Mouse (Mus musculus): ENCODE results near the gene Wdr90. TPM values are rescaled to one million over a fixed set of nuclear protein-coding genes. Genes with fewer than 3 reads are reported as not detected.

Wdr90 gene
- polyA plus RNA-seq, 1 experiment, result 6.9 TPM

DNA sequence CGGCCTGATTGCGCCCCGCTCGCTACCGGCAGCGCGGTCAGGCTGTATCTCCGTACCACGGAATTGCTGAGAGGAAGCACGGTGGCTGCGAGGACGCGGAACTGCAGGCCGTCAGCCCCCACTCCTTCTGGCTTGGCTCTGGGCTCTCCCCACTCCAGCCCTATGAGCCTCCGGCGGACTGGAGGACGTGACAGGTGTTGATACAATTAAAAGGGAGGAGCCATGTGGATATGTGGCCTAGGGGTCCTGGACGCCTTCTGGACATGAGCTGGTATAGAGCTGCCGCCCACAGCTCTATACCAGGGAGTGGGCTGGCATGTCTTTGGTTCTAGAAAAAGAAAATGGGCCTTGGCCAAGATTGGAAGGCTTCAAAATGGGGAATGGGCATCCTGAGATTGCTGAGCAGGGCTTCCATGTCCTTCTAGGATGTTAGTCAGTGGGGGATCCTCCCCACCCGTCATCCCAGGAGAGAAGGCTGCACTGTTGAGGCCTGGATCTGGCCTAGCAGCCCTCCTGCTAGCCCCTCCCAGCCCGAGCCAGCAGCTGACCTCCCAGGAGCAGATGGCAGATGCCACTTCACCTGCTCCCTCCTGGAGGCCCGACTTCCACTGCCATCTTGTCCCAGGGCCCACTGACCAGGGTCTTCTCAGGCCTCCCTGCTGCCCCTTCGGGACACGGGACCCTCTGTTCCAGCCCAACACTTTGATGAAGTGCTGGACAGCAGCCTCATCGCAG is 51.5 kb downstream of the Wdr90 start:
- TF ChIP-seq GATA1 (IDR thresholded peaks at IDR 0.05; ENCODE audit: low read length), result no peak

- TF ChIP-seq GATA1 (IDR thresholded peaks at IDR 0.05; ENCODE audit: low read length), result no peak
These were observed 52.3 kb downstream of the Wdr90 start, which contains the start of gene Fbxl16 for GRCm38 (mm10) chr17:25808789-25809605. TSS of gene Fbxl16 (plus strand) at chr17:25809085.

DNA sequence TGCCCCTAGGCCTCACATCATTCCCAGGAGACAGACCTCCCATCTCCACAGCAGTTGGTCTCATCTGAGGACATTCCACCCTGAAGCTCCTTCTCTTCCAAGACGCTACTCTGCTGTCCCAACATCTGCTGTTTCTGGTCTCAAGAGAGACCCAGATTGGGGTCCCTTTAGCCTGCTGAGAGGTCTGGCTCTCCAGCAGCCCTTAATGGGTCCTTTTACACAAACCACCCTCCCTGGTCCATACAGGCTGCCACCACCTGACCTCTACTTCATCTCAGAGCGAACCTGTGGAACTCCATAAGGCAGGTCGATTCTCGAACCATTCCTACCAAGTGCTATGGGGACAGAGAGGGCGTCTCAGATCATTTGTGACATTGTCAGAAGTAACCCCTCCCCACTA is 53.3 kb downstream of the Wdr90 start:
- no peak for TF ChIP-seq GATA1 (IDR thresholded peaks at IDR 0.05; ENCODE audit: low read length)

DNA sequence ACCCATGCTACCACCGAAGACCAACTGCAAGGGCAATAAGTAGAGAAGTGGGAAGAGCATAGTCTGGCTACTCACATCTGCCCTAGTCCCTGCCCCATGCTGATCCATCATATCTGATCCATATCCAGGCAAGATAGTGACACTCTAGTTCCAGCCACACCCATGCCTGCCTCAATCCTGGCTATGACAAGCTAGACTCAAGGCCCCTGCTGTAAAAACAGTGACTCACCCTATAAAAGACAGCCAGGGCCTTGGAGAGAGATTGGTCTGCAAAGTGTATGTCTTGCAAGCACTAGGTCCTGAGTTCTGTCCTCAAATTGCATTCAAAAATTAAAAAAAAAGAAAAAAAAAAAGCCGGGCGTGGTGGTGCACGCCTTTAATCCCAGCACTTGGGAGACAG is 54.8 kb downstream of the Wdr90 start:
- no peak for TF ChIP-seq GATA1 (IDR thresholded peaks at IDR 0.05; ENCODE audit: low read length)

DNA sequence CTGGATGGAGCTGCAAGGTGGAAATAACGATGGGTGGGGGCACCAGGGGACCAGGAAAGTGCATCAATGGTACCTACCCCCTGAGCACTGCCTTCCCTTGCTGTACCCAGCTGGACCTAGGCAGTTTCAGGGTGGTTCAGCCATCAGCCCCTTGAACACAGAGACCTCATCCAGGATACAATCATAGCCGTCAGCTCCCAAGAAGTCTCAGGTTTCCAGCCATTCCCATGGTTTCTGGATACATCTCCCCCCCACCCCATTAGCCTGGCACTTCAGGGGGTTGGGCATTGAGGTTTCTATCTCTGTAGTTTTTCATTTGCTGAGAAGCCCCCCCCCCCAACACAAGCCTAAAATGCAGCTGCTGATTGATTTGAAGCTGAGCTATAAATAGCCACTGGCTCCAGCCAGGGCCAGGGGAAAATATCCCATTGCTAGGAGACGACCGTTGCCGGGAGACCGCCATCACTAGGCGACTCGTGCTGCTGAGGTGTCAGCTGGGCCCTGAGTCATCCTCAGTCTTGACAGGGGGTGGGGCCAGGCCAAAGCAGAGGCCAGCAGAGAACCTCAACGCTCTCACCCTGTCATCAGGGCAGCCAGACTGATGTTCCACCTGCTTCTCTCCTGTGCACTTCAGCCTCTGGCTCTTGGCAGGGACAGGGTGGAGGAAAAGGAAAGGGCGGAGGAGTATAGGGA is 58.3 kb downstream of the Wdr90 start:
- no peak for TF ChIP-seq GATA1 (IDR thresholded peaks at IDR 0.05; ENCODE audit: low read length)

- TF ChIP-seq GATA1 (IDR thresholded peaks at IDR 0.05; ENCODE audit: low read length), result no peak
These were observed 60.3 kb downstream of the Wdr90 start for GRCm38 (mm10) chr17:25801029-25801428.

DNA sequence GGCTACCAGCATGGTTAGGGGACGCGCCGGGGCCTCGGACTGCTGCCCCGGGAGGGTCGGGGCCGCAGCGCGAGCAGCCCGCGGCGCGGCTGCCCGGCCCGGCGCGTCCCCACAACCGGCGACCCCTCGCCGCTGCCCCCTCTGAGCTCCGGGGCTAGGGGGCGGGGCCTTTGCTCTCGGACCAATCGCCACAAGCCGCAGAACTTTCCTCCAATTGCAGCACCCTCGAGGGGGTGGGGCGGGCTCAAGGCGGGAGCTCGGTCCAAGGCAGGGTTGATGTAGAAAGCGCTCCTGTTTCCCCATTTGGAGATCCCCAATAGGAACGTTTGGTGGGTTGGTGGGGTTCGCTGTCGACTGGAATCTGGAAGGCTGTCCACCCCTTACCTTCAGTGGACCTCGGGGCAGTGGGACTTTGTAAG is 64.3 kb downstream of the Wdr90 start, which contains the start of gene Metrn:
Gene Metrn, minus strand, starts transcription at position 186 of the 419 bp plus-strand sequence.
- no peak for TF ChIP-seq GATA1 (IDR thresholded peaks at IDR 0.05; ENCODE audit: low read length)

DNA sequence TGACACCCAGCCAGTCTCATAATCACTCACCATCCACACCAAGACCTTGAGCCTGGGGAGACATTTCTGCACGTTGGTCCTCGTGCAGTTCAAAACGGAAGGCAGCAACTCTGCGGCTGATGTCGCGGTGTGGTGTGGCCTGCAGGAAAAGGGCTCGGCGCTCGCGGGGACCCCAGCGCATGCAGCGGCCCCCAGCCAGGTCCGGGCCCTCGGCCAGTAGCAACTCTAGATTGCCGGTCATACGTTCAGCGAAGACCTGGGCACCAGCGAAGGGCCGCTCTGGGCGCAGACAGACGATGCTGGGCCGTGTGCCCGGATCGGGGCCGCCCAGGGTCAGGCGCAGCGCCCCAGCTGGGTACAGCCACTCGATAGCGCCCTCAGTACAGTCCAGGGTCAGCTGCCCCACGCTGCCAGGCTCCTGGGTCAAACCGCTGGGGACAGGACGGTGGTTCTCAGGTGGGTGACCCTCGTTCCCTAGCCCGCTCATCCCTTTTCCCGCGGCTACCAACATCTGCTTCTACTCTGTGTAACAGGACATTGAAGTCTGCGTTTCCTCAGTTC is 65.0 kb downstream of the Wdr90 start:
- TF ChIP-seq GATA1 (IDR thresholded peaks at IDR 0.05; ENCODE audit: low read length), result no peak

DNA sequence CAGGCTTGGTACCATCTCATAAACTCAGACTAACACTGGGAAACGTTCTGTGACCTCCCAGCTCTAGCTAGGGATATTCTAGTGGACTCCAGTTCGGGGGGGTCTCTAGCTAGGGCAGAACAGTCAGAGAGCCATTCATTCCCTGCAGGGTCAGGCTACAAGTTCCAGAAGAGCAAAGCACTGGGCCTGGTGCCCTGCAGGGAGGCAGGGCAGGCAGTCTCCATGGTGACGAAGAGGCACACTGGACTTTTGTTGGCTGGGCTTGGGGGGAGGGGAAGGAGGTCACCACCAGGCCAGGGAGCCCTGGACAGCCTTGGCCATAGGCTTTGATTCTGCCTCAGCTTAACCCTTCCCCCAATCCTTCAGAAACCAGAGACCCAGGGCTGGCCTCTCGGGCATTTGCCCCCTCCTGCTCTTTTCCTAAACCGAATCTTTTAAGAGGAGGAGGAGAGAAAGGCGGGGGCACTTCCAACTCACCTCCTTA is 65.7 kb downstream of the Wdr90 start, which contains the start of gene AC134908.4:
Gene AC134908.4, minus strand, starts transcription at position 51 of the 484 bp plus-strand sequence.
- no peak for TF ChIP-seq GATA1 (IDR thresholded peaks at IDR 0.05; ENCODE audit: low read length)

DNA sequence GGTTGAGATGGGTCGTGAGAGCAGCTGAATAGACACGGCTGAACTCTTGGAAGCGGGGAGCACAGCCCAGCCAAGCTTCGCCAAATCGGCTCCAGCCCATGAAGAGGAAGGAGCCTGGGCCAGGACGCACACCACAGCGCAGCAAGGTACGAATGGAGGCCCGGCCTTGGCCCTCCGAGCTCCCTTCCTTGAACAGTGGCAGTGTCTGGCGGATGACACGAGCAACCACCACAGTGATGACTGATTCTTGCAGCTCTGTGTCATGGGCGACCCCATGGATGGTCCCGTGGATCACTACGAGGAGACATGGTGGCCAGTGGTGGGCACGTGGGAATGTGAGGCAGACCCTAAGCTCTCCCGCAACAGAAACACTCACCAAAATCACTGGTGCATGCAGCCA is 66.3 kb downstream of the Wdr90 start:
- TF ChIP-seq GATA1 (IDR thresholded peaks at IDR 0.05; ENCODE audit: low read length), result no peak

Other genes starting within 250 kb of the Wdr90 start
- gene Gng13, start 144.3 kb downstream of the Wdr90 start, polyA plus RNA-seq (2012), result not detected in 2 replicates
- gene Chtf18, start 134.1 kb downstream of the Wdr90 start, polyA plus RNA-seq (2012), result 75.4 and 82.7 TPM in 2 replicates
- gene Rpusd1, start 133.8 kb downstream of the Wdr90 start, polyA plus RNA-seq (2012), result 41.1 and 46.1 TPM in 2 replicates
- gene Mslnl, start 125.5 kb downstream of the Wdr90 start, polyA plus RNA-seq (2012), result not detected in 2 replicates
- gene Msln, start 107.1 kb downstream of the Wdr90 start, polyA plus RNA-seq (2012), result not detected in 2 replicates
- 17.0 and 20.0 TPM in 2 replicates for gene Narfl, start 87.7 kb downstream of the Wdr90 start, polyA plus RNA-seq (2012)
- gene Haghl, start 75.8 kb downstream of the Wdr90 start, polyA plus RNA-seq (2012), result 31.3 and 32.7 TPM in 2 replicates
- 0.04 TPM in 1 of 2 replicates, not detected in the other for gene Ccdc78, start 74.9 kb downstream of the Wdr90 start, polyA plus RNA-seq (2012)
- 28.7 and 30.6 TPM in 2 replicates for gene Fam173a, start 68.6 kb downstream of the Wdr90 start, polyA plus RNA-seq (2012)
- gene AC134908.4, start 65.8 kb downstream of the Wdr90 start, polyA plus RNA-seq (2012), result not detected in 2 replicates
- gene Metrn, start 64.4 kb downstream of the Wdr90 start, polyA plus RNA-seq (2012), result 182 and 238 TPM in 2 replicates
- gene Fbxl16, start 52.4 kb downstream of the Wdr90 start, polyA plus RNA-seq (2012), result not detected in 2 replicates
- 4.2 and 10.5 TPM in 2 replicates for gene Wdr24, start 37.9 kb downstream of the Wdr90 start, polyA plus RNA-seq (2012)
- 0.11 TPM in 2 replicates for gene Jmjd8, start 32.6 kb downstream of the Wdr90 start, polyA plus RNA-seq (2012)
- 90.4 and 95.1 TPM in 2 replicates for gene Stub1, start 28.1 kb downstream of the Wdr90 start, polyA plus RNA-seq (2012)
- gene Rhbdl1, start 24.2 kb downstream of the Wdr90 start, polyA plus RNA-seq (2012), result 1.9 and 2.4 TPM in 2 replicates
- gene Gm20683, start 19.7 kb downstream of the Wdr90 start, polyA plus RNA-seq (2012), result 10.1 and 12.3 TPM in 2 replicates
- 207 and 251 TPM in 2 replicates for gene Rhot2, start 16.6 kb downstream of the Wdr90 start, polyA plus RNA-seq (2012)
- 175 and 225 TPM in 2 replicates for gene Mcrip2, start 7.3 kb upstream of the Wdr90 start, polyA plus RNA-seq (2012)
- 67.3 and 82.1 TPM in 2 replicates for gene Mettl26, start 13.6 kb upstream of the Wdr90 start, polyA plus RNA-seq (2012)
- 1.6 and 1.9 TPM in 2 replicates for gene Wfikkn1, start 19.4 kb upstream of the Wdr90 start, polyA plus RNA-seq (2012)
- 12.9 and 13.4 TPM in 2 replicates for gene Rab40c, start 58.2 kb upstream of the Wdr90 start, polyA plus RNA-seq (2012)
- 89.1 and 149 TPM in 2 replicates for gene Pigq, start 83.4 kb upstream of the Wdr90 start, polyA plus RNA-seq (2012)
- 0.31 and 0.85 TPM in 2 replicates for gene Nhlrc4, start 83.5 kb upstream of the Wdr90 start, polyA plus RNA-seq (2012)
- gene A930017K11Rik, start 91.1 kb upstream of the Wdr90 start, polyA plus RNA-seq (2012), result 0.12 and 0.15 TPM in 2 replicates
- 46.6 and 49.5 TPM in 2 replicates for gene Capn15, start 124.3 kb upstream of the Wdr90 start, polyA plus RNA-seq (2012)
- gene Rab11fip3, start 208.1 kb upstream of the Wdr90 start, polyA plus RNA-seq (2012), result 12.7 and 17.0 TPM in 2 replicates
- gene Decr2, start 228.8 kb upstream of the Wdr90 start, polyA plus RNA-seq (2012), result 0.24 and 0.41 TPM in 2 replicates
- gene Nme4, start 234.1 kb upstream of the Wdr90 start, polyA plus RNA-seq (2012), result 120 and 155 TPM in 2 replicates

All from G1E-ER4 (cell line).